Mouse (Mus musculus): ENCODE results near the gene Hes3. TPM values are rescaled to one million over a fixed set of nuclear protein-coding genes. Genes with fewer than 3 reads are reported as not detected.

The Hes3 gene
- polyA plus RNA-seq, 1 experiment, result not detected

- Histone ChIP-seq H3K4me3 (ENCODE audit: low read depth, low read length) (no peak overlapping the region), H3K9me3 (replicated peaks; ENCODE audit: control insufficient read depth, insufficient read depth, low read length, poor library complexity, severe bottlenecking) (no peaks in the 10 kb centered on the region), H3K27me3 (ENCODE audit: control insufficient read depth, insufficient read depth, low read length, poor library complexity, severe bottlenecking) (0 out of 2 replicates have a peak, but pooled peaks cover 1% of the 10 kb centered on the region), H3K27ac (ENCODE audit: insufficient read depth, low read length) (no peak overlapping the region), H3K4me1 (ENCODE audit: control insufficient read depth, insufficient read depth, low read length) (peaks cover 10% of the 10 kb centered on the region), H3K36me3 (ENCODE audit: control insufficient read depth, insufficient read depth, low read length, poor library complexity, severe bottlenecking) (no peaks in the 10 kb centered on the region), H3K9ac (ENCODE audit: low read depth, poor library complexity, severe bottlenecking) (no peak overlapping the region)
- TF ChIP-seq POLR2A (IDR thresholded peaks at IDR 0.05; ENCODE audit: insufficient read depth, low read length) (no peak), CTCF (IDR thresholded peaks at IDR 0.05; ENCODE audit: low read depth, low read length) (no peak), EP300 (IDR thresholded peaks at IDR 0.05; ENCODE audit: insufficient read depth, low read depth, low read length) (no peak)
Measured at GRCm38 (mm10) chr4:152287317-152288120, 3.9 kb downstream of the Hes3 start.

- 0 out of 2 replicates have a peak, but pooled peaks cover 2% of the 10 kb centered on the region for H3K27me3 ChIP-seq (ENCODE audit: control insufficient read depth, insufficient read depth, low read length, poor library complexity, severe bottlenecking)
- peaks cover 10% of the 10 kb centered on the region for H3K4me1 ChIP-seq (ENCODE audit: control insufficient read depth, insufficient read depth, low read length)
- H3K4me3 ChIP-seq (ENCODE audit: low read depth, low read length), result peak overlapping the region; percentile 32; the same call in 1 of the 2 replicates
- no peaks in the 10 kb centered on the region for H3K9me3 ChIP-seq (replicated peaks; ENCODE audit: control insufficient read depth, insufficient read depth, low read length, poor library complexity, severe bottlenecking)
- no peak overlapping the region for H3K27ac ChIP-seq (ENCODE audit: insufficient read depth, low read length)
- H3K9ac ChIP-seq (ENCODE audit: low read depth, poor library complexity, severe bottlenecking), result no peak overlapping the region
- TF ChIP-seq EP300 (IDR thresholded peaks at IDR 0.05; ENCODE audit: insufficient read depth, low read depth, low read length), result no peak
- TF ChIP-seq POLR2A (IDR thresholded peaks at IDR 0.05; ENCODE audit: insufficient read depth, low read length), result no peak
- no peak for TF ChIP-seq CTCF (IDR thresholded peaks at IDR 0.05; ENCODE audit: low read depth, low read length)
- H3K36me3 ChIP-seq (ENCODE audit: control insufficient read depth, insufficient read depth, low read length, poor library complexity, severe bottlenecking), result no peaks in the 10 kb centered on the region
Measured at GRCm38 (mm10) chr4:152286887-152287286, 4.6 kb downstream of the Hes3 start.

GRCm38 (mm10) chr4:152286183-152286582 is 5.3 kb downstream of the Hes3 start:
- peak overlapping the region; percentile 32 for H3K4me3 ChIP-seq (ENCODE audit: low read depth, low read length)
- no peaks in the 10 kb centered on the region for H3K9me3 ChIP-seq (replicated peaks; ENCODE audit: control insufficient read depth, insufficient read depth, low read length, poor library complexity, severe bottlenecking)
- H3K36me3 ChIP-seq (ENCODE audit: control insufficient read depth, insufficient read depth, low read length, poor library complexity, severe bottlenecking), result no peaks in the 10 kb centered on the region
- H3K4me1 ChIP-seq (ENCODE audit: control insufficient read depth, insufficient read depth, low read length), result peaks cover 8% of the 10 kb centered on the region
- H3K27ac ChIP-seq (ENCODE audit: insufficient read depth, low read length), result no peak overlapping the region
- 0 out of 2 replicates have a peak, but pooled peaks cover 2% of the 10 kb centered on the region for H3K27me3 ChIP-seq (ENCODE audit: control insufficient read depth, insufficient read depth, low read length, poor library complexity, severe bottlenecking)
- H3K9ac ChIP-seq (ENCODE audit: low read depth, poor library complexity, severe bottlenecking), result no peak overlapping the region
- TF ChIP-seq CTCF (IDR thresholded peaks at IDR 0.05; ENCODE audit: low read depth, low read length) (no peak), POLR2A (IDR thresholded peaks at IDR 0.05; ENCODE audit: insufficient read depth, low read length) (no peak), EP300 (IDR thresholded peaks at IDR 0.05; ENCODE audit: insufficient read depth, low read depth, low read length) (no peak)

- Histone ChIP-seq H3K4me3 (ENCODE audit: low read depth, low read length) (no peak overlapping the region), H3K27me3 (ENCODE audit: control insufficient read depth, insufficient read depth, low read length, poor library complexity, severe bottlenecking) (0 out of 2 replicates have a peak, but pooled peaks cover 2% of the 10 kb centered on the region), H3K4me1 (ENCODE audit: control insufficient read depth, insufficient read depth, low read length) (peaks cover 5% of the 10 kb centered on the region), H3K27ac (ENCODE audit: insufficient read depth, low read length) (no peak overlapping the region), H3K36me3 (ENCODE audit: control insufficient read depth, insufficient read depth, low read length, poor library complexity, severe bottlenecking) (no peaks in the 10 kb centered on the region), H3K9ac (ENCODE audit: low read depth, poor library complexity, severe bottlenecking) (no peak overlapping the region), H3K9me3 (replicated peaks; ENCODE audit: control insufficient read depth, insufficient read depth, low read length, poor library complexity, severe bottlenecking) (no peaks in the 10 kb centered on the region)
- TF ChIP-seq POLR2A (IDR thresholded peaks at IDR 0.05; ENCODE audit: insufficient read depth, low read length), result no peak
- no peak for TF ChIP-seq EP300 (IDR thresholded peaks at IDR 0.05; ENCODE audit: insufficient read depth, low read depth, low read length)
- TF ChIP-seq CTCF (IDR thresholded peaks at IDR 0.05; ENCODE audit: low read depth, low read length), result peak; percentile 73
Measured at GRCm38 (mm10) chr4:152285505-152285904, 6.0 kb downstream of the Hes3 start.

GRCm38 (mm10) chr4:152283186-152283950 is 8.1 kb downstream of the Hes3 start:
- 0 out of 2 replicates have a peak, but pooled peaks cover 2% of the 10 kb centered on the region for H3K27me3 ChIP-seq (ENCODE audit: control insufficient read depth, insufficient read depth, low read length, poor library complexity, severe bottlenecking)
- H3K36me3 ChIP-seq (ENCODE audit: control insufficient read depth, insufficient read depth, low read length, poor library complexity, severe bottlenecking), result no peaks in the 10 kb centered on the region
- no peak overlapping the region for H3K27ac ChIP-seq (ENCODE audit: insufficient read depth, low read length)
- peaks cover 3% of the 10 kb centered on the region for H3K4me1 ChIP-seq (ENCODE audit: control insufficient read depth, insufficient read depth, low read length)
- no peaks in the 10 kb centered on the region for H3K9me3 ChIP-seq (replicated peaks; ENCODE audit: control insufficient read depth, insufficient read depth, low read length, poor library complexity, severe bottlenecking)
- TF ChIP-seq CTCF (IDR thresholded peaks at IDR 0.05; ENCODE audit: low read depth, low read length) (peak; percentile 77), POLR2A (IDR thresholded peaks at IDR 0.05; ENCODE audit: insufficient read depth, low read length) (no peak), EP300 (IDR thresholded peaks at IDR 0.05; ENCODE audit: insufficient read depth, low read depth, low read length) (0 out of 2 replicates have a peak, but pooled peaks have one; percentile 12)
- H3K4me3 ChIP-seq (ENCODE audit: low read depth, low read length), result peak overlapping the region; percentile 52
- peak overlapping the region; percentile 7; the same call in 1 of the 2 replicates for H3K9ac ChIP-seq (ENCODE audit: low read depth, poor library complexity, severe bottlenecking)
